Mouse (Mus musculus) lung, postnatal 10 days (tissue): ENCODE results near the gene Slc2a1.

Source experiments
- DNase-seq: peaks from one replicate; pipeline ENCODE4 v3.0.0; 2021

Gene Slc2a1

DNA sequence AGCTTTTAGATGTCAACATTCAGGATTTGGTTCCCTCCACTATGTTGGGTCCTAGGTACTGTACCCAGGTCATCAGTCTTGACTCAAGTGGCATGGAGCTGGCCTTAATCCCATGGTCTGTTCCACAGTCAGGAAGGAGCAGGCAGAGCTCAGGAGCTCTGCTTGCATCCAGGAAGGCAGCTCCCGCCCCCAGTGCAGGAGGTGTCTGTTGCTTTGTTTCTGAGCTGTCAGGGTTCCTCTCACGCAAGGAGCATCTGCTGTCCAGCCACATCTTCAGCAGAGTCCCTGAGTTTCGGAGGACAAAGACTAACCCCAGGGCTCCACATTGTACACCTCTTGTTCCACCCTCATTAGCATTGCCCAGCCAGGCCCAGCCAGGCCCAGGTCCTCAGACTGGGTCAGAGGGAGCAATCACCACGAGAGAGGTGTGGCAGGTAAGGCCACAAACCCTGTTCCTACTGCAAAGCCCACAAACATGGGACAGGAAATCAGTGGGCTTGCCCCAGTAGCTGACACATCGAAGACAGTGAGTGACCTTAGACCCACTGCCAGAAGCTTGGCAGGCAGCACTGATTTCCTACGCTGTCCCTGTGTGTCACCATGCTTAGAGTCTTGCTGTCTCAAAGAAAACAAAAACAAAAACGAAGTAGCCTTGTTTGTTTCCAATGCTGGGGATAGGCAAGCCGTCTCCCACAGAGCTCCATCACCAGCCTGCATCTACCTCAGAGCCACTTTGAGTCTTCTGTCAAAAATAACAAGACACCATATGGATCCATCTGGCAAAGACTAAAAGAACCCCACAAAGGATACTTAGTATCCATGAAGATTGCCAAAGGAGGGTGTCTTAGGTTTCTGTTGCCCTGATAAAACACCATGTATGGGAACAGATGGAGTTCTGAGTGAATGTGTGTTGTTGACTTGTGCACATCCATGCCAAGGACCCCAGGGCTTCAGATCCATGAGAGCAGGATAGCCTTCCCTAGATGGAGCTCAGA lies 10.0 kb upstream of the Slc2a1 start:
- no peak for DNase-seq

DNA sequence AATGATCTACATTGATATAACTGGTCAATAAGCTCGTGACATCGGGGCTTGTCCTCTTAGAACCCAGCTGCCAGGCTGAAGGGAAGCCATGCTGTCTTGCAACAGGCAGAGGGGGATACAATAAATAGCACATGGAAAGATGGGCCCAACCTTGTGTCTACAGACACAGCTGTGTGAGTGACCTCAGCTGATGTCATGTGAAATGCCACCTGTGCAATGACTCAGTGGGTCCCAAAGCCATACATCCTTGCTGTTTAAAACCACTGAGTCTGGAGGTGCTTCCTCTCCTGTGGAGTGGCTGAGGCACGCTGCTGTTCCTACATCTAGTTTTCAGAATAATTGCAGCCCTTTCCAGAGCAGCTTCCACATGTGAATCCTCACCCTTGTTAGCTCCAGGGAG lies 7.1 kb upstream of the Slc2a1 start:
- DNase-seq = no peak

DNA sequence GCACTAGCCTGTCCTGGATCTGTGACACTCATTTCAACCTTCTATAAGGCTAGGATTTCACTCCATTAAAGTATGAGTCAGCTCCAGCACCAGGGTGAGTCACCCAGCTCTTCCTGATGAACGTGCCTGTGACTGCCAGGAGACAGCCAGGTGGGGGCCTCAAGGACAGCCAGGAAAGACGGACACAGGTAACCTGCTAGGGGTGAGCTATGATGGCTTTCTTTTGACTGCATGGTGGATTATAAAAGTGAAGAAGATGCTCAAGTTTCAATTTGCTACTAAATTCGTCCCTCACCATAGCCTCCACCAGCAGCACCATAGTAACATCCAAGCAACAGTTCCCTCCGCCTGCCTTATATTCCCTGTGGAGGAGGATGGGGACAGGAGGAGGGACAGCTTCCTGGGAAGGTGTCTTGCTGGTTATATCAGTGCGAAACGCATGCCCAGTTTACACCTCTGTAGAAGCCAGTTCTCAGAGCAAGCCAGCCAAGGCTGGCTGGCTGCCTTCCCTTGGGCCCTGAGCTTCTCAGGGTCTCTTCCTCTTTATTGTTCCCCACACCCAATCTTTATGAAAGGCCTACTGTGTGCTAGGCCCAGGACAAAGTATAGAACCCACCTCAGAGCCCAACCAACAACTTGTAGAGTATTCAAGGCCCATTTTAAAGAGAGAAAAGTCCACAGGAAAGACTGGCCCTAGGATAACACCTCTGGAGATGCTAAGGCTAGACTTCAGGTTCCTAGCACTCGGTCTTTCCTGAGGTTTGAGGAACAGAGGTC lies 6.0 kb upstream of the Slc2a1 start:
- DNase-seq = no peak

DNA sequence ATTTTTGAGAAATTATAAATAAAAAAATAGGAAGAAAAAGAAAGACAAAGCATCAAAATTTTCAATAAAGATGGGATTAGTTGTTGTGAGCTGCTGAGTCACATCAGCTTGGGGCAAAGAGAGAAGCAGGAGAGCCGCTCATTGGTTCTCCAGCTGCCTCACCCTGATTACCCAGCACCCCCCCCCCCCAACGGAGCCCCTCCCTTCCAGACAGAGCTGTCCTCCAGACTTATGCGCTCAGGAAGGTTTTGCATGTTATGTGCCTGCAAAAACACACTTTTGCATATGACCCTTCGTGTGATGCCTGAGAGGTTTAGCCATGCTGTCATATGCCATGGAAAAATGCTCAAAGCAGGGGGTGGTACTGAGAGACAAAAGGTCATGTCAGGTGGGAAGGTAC lies 3.7 kb upstream of the Slc2a1 start:
- no peak for DNase-seq

DNA sequence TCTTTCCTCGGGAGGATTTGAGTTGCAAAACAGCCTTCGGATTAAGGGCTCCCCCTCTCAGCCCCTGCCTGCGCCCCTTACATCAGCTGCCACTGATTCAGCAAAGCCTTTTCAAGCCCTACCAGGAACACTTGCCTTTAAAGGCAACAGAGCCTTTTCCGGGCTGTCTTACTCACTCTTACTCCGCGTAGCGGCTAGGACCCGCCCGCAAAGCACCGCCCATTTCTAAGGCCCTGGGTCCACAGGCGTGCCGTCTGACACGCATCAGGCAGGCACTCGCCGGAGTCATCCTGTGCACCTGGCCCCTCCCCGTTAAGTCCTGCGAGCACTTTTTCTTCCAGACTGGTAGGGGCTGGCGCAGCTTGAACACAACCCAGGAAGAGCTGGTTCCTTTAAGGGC lies 2.8 kb upstream of the Slc2a1 start:
- peak; percentile 74 for DNase-seq

DNA sequence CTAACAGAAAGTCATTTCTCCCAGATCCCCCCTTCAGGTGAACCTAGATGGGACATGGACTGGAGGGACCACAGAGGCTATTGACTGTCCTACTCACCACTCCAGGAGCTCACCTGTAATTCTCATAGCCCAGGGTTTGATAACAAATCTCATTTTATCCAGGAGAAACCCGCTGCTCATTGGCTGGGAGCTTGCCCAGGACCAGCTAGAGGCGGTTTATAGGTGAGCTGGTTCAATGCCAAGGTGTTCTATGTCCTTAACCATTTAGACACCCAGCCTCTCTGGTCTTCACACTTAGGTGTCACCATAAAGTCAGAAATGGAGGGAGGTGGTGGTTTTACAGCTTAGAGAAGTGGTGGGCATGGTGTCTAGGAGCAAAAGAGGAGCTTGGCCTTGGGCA lies 644 bp upstream of the Slc2a1 start:
- no peak for DNase-seq

DNA sequence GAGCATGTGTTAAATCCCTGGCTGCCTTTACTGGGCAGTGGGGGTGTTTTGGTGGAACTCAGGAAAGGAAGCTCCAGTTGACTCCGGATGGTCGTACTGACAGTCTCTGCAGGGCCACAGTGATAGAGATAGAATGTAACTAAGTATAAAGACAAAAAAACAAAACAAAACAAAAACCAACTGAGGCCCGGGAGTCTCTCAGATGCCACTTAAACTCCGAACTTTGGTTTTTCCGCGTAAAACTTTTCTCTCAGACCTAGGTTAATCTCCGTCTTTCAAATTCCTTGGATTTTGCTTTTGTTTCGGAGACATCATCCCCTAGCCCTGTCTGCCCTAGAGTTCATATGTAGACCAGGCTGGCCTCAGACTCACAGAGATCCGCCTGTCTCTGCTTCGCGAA lies 1.1 kb downstream of the Slc2a1 start:
- DNase-seq = no peak

DNA sequence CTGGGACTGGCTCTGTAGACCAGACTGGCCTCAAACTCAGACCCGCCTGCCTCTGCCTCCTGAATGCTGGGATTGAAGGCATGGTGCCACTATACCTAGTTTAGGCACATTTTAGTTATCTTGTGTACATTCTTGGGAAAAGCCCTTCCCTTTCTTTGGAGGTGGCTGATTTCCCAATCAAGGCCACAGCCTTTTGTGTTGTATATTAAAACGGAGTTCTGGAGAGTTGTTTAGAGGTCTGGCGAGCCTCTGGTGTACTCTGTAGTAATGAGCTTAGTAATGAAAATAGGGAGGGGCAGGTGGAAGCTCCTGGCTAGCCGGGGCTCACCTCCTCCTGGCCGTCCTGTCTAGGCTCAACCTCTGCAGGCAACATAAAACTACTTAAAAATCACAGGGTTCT lies 2.0 kb downstream of the Slc2a1 start:
- no peak for DNase-seq

DNA sequence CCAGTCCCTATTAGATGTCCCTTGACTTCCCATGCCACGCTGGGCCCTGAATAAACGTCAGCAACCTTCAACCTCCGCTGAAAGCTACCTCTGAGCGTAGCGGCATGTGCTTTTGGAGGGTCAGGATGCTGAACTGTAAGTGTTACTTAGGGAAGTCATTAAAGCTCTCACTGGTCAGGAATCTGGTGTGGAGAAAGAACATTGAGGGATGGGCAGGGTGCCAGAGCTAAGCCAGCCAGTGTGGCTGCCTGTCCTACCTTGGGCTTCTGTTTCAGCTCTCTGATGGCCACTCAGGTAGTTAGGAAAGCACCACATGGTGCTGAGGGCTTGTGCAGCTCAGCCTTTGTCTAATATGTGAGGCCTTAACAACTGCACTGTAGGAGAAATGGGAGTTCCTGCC lies 2.9 kb downstream of the Slc2a1 start:
- DNase-seq = no peak

DNA sequence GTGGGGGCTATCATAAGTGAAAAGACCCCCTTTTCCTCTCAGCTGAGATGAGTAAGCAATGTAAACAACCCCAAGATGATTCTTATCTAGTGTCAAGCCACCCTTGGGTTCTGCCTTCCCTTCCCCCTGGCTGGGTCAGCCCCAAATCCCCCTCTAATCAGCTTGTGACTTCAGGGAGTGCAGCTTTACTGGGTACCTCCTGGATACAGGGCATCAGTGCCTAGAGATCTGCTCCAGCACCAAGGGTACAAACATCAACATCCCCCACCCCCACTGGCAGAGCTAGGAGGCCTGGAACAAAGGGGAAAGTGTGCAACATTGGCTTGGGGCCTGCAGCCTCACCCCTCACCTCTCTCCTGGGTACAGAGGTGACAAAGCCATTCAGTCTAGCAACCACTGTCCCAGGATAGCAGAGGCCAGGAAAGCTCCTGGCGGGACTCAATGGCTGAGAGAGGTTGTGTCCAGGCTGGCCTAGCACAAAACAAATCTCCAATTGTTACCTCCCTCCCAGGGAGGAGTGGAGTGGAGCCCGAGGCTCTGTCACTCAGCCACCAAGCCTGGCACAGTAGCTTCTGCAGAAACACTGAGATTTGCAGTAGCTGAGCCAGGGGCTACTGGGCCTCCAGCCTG lies 3.9 kb downstream of the Slc2a1 start:
- DNase-seq = no peak

DNA sequence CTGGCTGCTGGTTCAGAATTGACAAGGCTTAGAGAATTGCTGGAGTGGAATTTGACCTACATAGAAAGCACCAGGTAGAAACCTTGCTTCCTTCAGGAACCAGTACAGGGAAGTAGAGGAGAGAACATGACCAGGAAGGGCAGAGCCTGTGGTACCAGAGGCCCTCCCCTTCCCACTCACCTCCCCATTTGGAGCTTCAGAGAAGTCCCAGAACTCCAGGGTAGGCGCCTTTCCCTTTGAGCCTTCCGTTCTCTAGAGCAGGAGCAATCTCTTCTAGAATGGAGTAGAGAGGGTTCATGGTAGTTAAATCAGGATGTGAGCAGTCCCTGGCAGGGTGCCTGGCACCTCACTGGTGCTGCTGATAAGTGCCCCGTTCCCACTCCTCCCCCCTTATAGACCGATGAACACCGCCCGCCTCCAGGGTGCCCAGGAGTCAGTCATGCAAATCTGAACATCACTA lies 7.1 kb downstream of the Slc2a1 start:
- DNase-seq = no peak

DNA sequence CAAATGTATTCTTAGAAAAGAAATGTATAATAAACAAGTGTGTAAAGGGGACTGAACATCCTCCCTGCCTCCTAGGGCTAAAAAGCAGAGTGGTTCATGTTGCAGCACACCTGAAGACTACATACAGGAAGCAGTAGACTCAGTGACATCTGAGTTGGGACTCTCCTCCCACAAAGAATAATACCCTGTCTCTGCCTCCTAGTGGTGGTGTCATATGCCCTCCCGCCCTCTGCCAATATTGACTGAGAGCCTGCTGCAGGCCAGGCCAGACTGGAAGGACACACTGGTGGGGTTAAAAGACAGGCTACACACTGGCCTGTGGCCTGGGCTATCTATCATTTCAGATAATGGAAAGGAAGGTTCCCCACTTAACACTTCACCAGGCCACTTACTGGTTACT lies 7.8 kb downstream of the Slc2a1 start:
- DNase-seq = no peak

DNA sequence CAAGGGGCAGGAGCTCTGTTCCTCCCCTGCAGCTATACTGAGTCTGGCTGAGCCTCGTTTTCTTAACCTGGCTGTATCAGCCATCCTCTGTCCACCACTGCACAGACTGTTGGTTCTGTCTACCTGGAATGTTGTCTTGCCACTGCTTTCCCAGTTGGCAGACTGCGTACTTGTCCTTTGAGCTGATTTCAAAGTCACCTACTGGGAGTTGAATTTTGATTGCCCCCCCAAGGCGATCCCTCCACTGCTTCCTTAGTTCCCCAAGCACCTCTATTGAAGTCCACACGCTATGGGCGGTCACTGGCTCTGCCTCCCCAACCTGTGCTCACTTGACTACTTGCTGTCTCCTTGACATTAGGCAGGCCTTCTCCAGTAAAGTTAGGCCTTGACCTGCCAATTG lies 9.1 kb downstream of the Slc2a1 start:
- no peak for DNase-seq

DNA sequence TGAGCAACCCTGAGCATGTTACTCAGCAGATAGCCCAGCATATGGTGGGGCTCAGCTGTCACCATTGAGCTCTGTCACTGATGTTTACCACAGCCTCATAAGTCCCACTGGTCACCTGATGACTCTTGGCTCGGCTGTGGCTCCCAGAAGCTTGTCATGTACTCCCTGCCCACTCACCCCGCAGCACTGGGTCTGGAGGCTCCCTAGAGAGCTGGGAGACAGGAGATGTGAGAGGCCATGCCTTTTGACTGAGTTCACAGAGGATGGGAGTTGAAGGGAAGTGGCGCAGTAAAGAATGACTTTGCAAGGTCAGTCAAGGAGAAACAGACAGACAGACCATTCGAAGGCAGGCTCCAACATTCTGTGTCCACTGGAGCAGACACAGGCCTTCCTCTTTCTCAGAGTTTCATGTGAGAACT lies 10.2 kb downstream of the Slc2a1 start:
- DNase-seq = no peak

DNA sequence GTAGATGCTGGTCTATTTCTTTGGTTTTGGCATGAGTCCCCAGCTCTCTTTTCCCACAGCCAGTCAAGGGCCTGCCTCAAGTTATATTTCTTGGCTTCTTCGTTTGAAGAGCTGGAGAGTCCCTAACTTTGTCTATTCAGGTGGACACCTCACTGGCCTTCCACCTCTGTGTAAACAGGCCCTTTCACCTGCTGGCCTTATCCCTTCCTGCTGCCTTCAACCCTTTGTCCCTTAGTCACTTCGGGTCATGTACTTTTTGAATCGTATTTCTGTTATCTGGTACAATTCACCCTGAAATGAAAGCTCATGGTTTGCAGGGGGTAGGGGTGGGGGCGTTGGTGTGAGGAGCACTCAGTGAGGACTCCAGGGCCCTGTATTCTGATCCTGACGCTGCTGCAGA lies 10.8 kb downstream of the Slc2a1 start:
- DNase-seq = no peak

DNA sequence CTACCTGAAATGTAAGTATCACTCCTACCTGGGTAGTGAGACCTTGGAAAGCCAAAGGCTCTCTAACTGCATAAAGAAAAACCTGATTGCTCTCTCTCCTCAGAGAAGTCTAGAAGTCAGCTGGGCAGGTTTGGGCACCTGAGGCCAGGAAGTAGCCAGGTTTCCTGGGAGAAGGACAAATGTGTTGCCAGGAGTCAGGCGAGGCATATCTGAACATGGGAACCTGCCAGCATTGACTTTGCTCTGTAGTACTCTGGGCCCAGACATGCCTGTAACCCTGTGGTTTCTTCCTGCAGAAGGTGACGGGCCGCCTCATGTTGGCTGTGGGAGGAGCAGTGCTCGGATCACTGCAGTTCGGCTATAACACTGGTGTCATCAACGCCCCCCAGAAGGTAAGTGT lies 11.6 kb downstream of the Slc2a1 start:
- DNase-seq = no peak

DNA sequence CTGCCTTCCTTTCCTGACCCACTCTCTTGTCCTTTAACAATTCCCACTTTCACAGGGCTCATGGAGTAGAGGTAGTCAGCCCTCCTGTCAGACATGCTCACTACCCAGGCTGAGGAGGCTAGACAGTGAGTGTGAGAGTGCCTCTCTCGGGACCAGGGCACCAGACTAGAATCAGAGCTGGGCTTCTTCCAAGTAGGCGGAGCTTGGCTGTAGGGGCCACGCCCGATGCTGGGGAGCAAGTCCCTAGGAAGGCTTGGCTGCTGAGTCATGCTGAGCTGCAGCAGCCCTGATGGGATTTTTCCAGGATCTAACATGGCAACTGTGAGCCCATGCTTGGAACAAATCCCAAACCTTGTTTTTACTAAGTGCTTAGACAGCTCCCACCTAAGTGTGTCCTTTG lies 12.7 kb downstream of the Slc2a1 start:
- DNase-seq = peak; percentile 82

DNA sequence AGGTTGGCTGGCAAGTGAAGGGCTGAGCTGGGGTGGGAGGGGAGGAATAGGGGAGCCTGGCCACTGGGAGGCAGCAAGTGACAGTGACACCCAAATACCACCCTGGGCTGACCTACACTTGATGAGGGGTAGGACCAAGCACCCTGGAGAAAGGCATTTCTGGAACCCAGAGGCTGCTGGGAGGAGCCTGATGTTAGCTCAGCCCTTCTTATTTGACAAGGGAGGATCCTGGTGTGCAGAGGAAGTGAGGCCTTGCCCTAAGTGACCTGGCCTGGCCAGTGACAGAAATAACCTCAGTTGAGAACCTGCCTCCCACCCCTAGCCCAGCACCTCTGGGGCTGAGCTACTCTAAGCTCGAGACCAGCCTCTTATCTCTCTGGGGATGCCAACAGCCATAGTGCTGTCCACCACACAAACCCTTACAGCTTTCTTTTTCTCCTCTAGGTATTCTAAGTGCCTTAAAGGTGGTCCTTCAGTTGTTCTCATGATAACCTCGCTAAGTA lies 16.3 kb downstream of the Slc2a1 start:
- DNase-seq = no peak

DNA sequence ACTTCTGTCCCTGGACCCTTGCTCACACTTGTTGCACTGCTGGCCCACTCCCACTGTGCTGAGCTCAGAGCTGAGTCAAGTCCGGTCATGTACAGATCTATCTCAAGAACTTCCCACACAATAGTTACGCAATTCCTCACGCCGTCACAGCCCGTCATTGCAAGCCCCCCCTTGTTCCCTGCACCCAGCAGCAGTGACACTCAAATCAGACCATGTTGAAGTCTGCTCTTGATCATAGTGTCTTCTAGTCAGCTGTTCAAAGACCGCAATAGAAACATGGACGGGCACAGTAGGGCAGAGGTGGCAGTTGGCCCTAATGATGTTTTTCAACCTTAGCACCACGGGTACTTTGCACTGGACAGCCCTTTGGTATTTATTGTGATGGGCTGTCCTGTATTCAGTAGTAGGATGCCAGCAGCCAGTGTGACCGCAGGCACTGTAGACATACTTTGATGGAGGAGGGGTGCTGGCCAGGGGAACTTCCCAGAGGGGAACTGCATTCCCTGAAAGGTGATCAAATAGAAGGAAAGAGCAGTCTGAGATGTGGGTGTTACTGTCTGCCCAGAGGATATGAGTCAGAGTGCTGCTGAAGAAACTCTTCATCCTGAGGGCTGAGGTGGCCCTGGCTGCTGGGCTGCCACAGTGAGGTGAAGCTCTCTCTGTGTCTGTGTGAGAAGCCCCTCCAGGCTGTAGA lies 17.2 kb downstream of the Slc2a1 start:
- DNase-seq = no peak

DNA sequence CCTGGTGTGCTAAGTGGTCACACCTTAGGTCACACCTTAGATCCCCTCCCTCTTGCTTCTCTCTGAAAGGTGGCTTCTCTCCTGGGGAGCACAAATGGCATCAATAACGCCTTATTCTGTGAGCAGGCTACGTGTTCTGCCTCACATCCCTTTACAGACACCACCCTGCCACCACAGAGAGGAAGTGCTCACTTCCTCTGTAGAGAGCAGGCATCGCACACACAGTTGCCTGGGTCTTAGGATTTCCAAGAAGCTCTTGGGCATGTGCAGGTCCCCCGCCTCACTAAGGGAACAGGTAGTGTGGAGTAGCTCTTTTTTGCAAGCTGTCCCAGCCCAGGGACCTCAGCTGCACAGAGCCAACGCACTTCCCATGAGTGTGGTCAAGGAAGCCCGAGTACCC lies 18.7 kb downstream of the Slc2a1 start:
- peak; percentile 23 for DNase-seq

DNA sequence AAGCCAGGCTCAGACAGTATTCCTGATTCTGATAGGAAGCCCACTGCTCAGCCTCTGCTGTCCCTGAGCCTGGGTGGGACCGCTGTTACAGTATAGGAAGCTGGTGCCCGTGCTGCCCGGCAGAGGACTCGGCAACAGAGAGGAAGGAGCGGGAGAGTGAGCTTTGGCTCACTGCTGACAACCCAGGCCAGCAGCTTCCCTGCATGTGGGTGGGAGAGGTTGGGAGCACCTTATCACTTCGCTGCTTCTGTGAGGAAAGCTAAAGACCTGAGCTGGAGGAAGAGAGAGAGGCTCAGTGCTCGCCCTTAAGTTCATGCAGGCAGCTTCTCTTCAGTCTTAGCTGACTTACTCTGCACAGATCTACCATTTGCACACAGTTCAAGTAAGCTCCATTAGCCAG lies 20.0 kb downstream of the Slc2a1 start:
- no peak for DNase-seq

DNA sequence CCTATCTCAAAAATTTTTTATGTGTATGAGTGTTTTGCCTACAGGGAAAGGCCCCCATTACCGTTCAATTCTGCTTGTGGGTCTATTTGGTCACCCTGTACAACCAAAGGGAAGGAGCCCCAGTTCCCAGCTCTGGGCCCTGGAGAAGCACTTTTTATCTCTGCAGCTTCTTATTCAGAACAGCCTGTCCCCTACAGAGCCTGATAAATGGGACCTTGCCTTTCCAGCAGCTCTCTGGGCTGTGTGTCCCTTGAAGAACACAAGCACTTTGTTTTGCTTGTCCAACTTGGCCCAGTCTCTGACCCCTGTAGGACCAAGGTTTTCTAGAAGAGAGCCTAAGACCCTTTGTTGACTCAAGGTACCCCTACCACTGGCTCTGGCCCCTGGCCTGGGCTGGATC lies 20.6 kb downstream of the Slc2a1 start:
- no peak for DNase-seq
